ENCODE assay signal across 17 mouse cellular contexts in the genomic region with DNA sequence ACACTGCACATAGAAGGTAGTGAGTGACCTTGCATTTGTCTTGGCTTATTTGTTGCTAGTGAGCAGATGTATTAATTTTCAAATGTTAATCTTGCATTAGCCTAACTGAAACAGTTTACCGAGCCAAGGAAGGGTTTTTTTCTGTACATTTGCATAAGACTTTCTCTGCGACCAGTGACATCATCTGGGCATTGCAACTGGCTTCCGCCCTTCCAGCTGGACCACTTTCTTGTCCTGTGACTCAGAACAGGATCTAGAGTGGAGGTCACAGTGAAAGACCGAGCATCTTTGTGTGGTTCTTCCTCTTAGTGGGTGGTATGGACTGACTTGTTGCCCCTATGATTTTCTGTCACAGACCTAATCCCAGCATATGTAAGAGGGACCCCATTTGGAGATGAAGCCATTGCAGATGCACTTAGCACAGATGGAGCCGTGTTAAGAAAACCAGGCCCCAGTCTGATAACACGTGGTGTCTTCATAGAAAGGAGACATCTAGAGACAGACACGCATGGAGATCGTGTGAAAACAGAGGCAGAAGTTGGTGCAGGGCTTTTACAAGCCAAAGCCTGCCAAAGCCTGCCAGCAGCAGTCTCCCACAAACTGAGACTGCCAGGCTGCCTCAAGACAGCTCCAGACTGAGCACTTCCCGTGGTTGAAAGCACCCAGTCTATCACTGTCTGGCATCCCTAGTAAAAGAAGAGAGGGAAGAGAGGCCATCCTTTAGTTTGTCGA.
A peak's percentile ranks its signal among the peaks of the same experiment; 100 is the strongest.
DNase-seq lines count a peak whose midpoint lies in the region; ATAC-seq lines count a peak whose summit lies in the region.
"Had no signal": no experiment of that assay in that cellular context is flagged by ENCODE, and none has a peak within 500 bp of the region (broad histone marks: within the 10 kb centered on the region; RNA-seq: fewer than 3 reads in every experiment).

No protein-coding gene starts in this region.

- DNase-seq in forebrain, embryonic 14.5 days (ENCODE audit: low spot score) = peak; percentile 59
- DNase-seq in forebrain, embryonic 10.5 days (ENCODE audit: extremely low spot score, low spot score) = no peak
- peak; percentile 25 to 48 for DNase-seq in layer of hippocampus, adult 18-20 months (ENCODE audit: low spot score in 2 of 2)
- DNase-seq in layer of hippocampus, postnatal 25 days (ENCODE audit: extremely low spot score in 1 of 2, low spot score in 1 of 2) = no peak
- DNase-seq in NIH3T3 (ENCODE audit: low read depth) = peak; percentile 54
- peak; percentile 9 for DNase-seq in layer of hippocampus, adult 9-10 months (ENCODE audit: low spot score)
- DNase-seq in embryo, embryonic 10.5 days (ENCODE audit: low spot score) = no peak
- no peak for DNase-seq in ovary, postnatal 10 days (ENCODE audit: low spot score)
- DNase-seq: cerebellum, postnatal 10 days; gastrocnemius, postnatal 10 days; heart, adult 18-20 months; kidney, adult 2 months; kidney, postnatal 14 days; thymus, adult 2 months had no signal

- no peak overlapping the region for H3K4me3 ChIP-seq in forebrain, embryonic 14.5 days (ENCODE audit: low read depth, low read length)
- no peak overlapping the region for H3K4me3 ChIP-seq in forebrain, embryonic 10.5 days
- H3K4me3 ChIP-seq: limb, embryonic 13.5 days; liver, embryonic 15.5 days had no signal

- H3K4me2 ChIP-seq in forebrain, embryonic 14.5 days (ENCODE audit: low read length) = no peak overlapping the region
- H3K4me2 ChIP-seq: limb, embryonic 13.5 days; liver, embryonic 15.5 days had no signal

- ATAC-seq in forebrain, embryonic 14.5 days = peak; percentile 74; the same call in 1 of the 2 replicates
- ATAC-seq: Patski had no signal

- H3K9ac ChIP-seq in forebrain, embryonic 14.5 days (ENCODE audit: low read length) = no peak overlapping the region
- H3K9ac ChIP-seq: limb, embryonic 13.5 days; liver, embryonic 15.5 days had no signal

- H3K9me3 ChIP-seq in forebrain, embryonic 14.5 days (replicated peaks; ENCODE audit: control insufficient read depth, low read length) = no peaks in the 10 kb centered on the region
- no peaks in the 10 kb centered on the region for H3K9me3 ChIP-seq in forebrain, embryonic 10.5 days
- H3K9me3 ChIP-seq: limb, embryonic 13.5 days; liver, embryonic 15.5 days had no signal

- 0 out of 2 replicates have a peak, but pooled peaks cover 3% of the 10 kb centered on the region for H3K4me1 ChIP-seq in forebrain, embryonic 14.5 days (ENCODE audit: control insufficient read depth, insufficient read depth, low read length)
- peaks cover 34% of the 10 kb centered on the region for H3K4me1 ChIP-seq in forebrain, embryonic 10.5 days

- H3K27me3 ChIP-seq in forebrain, embryonic 14.5 days (replicated peaks; ENCODE audit: control insufficient read depth, insufficient read depth, low read length) = no peaks in the 10 kb centered on the region
- H3K27me3 ChIP-seq in forebrain, embryonic 10.5 days (ENCODE audit: poor library complexity, severe bottlenecking) = no peaks in the 10 kb centered on the region
- H3K27me3 ChIP-seq: limb, embryonic 13.5 days; liver, embryonic 15.5 days; Patski had no signal

- H3K27ac ChIP-seq in forebrain, embryonic 14.5 days (ENCODE audit: low read depth, low read length) = 0 out of 2 replicates have a peak overlapping the region, but pooled peaks have one; percentile 27
- H3K27ac ChIP-seq in forebrain, embryonic 10.5 days = no peak overlapping the region
- H3K27ac ChIP-seq: limb, embryonic 13.5 days; liver, embryonic 15.5 days had no signal

- H3K36me3 ChIP-seq in forebrain, embryonic 14.5 days (ENCODE audit: control insufficient read depth, insufficient read depth, low read length) = no peaks in the 10 kb centered on the region
- H3K36me3 ChIP-seq in forebrain, embryonic 10.5 days (replicated peaks) = no peaks in the 10 kb centered on the region
- H3K36me3 ChIP-seq: limb, embryonic 13.5 days; liver, embryonic 15.5 days had no signal

- 82% methylated on average over 10 of the region's 10 CpGs for WGBS in forebrain, embryonic 14.5 days
- WGBS in forebrain, embryonic 10.5 days = 91% methylated on average over 10 of the region's 10 CpGs

Comparison
In these comparisons a context has a peak if more than half of its experiments do, and no peak if none do; other contexts are left out.
1. DNase-seq: peak in forebrain, embryonic 14.5 days (single experiment), layer of hippocampus, adult 18-20 months (2 of 2), NIH3T3 (single experiment) and layer of hippocampus, adult 9-10 months (single experiment); none in forebrain, embryonic 10.5 days (single experiment), layer of hippocampus, postnatal 25 days (0 of 2), embryo, embryonic 10.5 days (single experiment) and ovary, postnatal 10 days (single experiment).